Mouse (Mus musculus) left cerebral cortex, postnatal 14 days (tissue): ENCODE measurements around the gene Mmp25. TPM values are rescaled to one million over a fixed set of nuclear protein-coding genes. Genes with fewer than 3 reads are reported as not detected.
"Not testable (repeated sequence)": the region's sequence is repeated elsewhere in the genome, so short reads cannot be mapped to it uniquely, and the experiment has no call there.

Source experiments
- DNase-seq, 2 experiments: peaks; one replicate each; pipeline ENCODE4 v3.0.0; 2021 to 2022; ENCODE audit warnings: low spot score in 2 of 2, mixed read lengths in 1 of 2
- intact Hi-C: fragments of 180-260 bp; cut with DNase I; formaldehyde crosslinking; loops from one replicate; pipeline ENCODE4 v1.15.1; 2025
- total RNA-seq, 2 experiments: library from RNA; stranded (reverse); gene quantifications; 2 replicates each; pipeline ENCODE4 v1.2.3; 2021

The Mmp25 gene
- total RNA-seq, 2 experiments from 2014 or later, result 1.1 to 1.2 TPM

GRCm38 (mm10) chr17:23604394-23604793, 40.7 kb downstream of the Mmp25 start:
- intact Hi-C loops, result no loop called here

DNA sequence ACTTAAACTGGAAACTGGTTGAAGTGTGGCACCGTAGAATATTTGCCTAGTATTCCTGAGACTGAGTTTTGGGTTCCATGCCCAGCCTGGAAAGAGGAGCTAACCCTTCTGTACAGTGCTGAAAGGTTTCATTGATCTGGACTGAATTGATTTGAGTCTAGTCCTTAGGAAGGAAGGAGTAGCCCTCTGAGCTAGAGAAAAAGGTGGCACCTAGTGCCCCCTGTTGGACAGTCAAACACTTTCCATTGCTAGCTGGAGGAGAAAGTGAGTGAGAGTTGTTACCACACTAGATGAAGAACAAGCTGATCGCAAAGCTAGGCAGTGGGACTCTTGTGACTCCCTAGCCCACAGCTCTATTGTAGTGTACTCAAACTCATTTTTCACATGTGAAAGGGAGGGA, 41.5 kb downstream of the Mmp25 start:
- peak in 1 of 2 experiments; percentile 14 for DNase-seq
- intact Hi-C loops, result no loop called here

More at GRCm38 (mm10) chr17:23604394-23604793, 40.7 kb downstream of the Mmp25 start:
- no peak for DNase-seq

GRCm38 (mm10) chr17:23603077-23603476, 42.0 kb downstream of the Mmp25 start:
- intact Hi-C loops, result no loop called here
- no peak for DNase-seq

DNA sequence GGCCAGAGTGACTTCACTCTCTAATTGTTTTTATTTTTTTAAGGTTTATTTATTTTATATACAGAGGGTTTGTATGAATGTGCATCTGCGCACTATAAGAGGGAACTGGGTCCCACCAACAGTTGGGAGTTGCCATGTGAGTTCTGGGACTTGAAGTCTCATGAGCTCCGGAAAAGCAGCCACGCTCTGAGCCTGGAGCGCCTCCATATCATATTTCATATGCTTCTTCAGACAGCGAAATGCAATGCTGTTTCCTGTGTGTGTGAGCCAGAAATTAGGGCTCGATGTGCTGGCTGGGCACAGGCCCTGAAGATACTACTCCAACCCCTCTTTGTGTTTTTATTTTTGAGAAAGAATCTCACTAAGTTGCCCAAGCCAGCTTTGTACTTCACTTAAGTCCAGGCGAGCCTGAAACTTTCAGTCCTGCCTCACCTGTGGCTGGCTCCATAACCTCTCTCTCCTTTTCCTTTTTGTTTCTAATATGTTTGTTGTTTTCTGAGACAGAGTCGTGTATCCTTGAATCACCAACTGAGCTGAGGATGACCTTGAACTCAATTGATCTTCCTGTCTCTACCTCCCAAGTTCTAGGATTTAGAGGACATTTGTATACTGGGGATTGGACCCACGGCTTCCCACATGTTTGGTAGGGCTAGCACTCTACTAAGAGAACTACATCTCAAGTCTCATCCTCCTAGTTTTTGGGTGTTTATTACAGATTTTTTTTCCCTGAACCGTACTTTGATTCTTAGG, 43.1 kb downstream of the Mmp25 start:
- intact Hi-C loops, result no loop called here
- DNase-seq, result no peak

DNA sequence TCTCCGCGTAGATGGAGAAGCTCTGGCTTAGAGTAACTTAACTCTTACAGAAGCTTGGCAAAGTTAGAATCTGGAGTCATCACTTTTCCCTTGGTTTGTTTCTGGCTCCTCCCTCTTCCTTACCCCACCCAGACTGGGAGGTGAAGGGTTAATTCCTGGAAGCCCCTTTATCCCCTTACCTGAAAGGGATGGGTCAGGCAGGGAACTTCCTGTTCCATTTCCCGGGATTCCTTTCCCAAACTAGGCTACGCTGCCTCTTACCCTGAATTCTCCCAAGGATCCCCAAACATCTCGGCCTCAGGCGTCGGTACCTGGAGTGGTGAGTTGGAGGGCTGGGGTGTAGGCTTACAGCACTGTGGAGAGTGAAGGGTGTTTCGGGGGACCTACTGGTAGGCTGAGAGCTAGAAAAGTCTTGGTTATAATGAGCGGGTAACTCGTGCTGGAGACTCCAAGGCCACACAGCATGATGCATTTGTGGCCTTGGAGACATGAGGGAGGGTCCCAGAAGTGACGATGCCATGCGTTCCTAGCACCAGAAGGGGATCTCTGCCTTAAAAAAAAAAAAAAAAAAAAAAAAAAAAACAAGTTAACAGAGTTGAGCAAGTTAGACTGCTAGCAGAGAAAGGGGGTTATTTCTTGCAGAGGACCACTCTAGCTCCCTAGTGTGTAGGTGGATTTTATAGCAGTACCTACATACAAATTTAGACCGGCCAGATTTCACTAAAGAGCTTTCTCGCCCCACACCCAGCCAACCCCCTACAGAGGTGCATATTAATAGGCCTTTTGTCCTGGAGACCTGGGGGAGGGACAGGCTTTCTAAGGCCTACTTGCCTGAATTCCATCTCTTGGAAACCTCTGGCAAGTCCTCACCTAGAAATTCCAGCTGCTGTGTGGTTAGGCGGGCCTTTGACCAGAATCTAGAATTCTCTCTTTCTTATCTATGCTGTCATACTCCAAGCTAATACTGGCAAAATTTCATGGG, 44.1 kb downstream of the Mmp25 start, which contains the start of gene Zscan10:
Gene Zscan10 (plus strand): TSS at position 216 of the 982 bp plus-strand sequence.
- intact Hi-C loops, result no loop called here
- DNase-seq, result no peak

- no peak for DNase-seq
- intact Hi-C loops, result no loop called here
Measured at GRCm38 (mm10) chr17:23599605-23600063, 45.4 kb downstream of the Mmp25 start.

DNA sequence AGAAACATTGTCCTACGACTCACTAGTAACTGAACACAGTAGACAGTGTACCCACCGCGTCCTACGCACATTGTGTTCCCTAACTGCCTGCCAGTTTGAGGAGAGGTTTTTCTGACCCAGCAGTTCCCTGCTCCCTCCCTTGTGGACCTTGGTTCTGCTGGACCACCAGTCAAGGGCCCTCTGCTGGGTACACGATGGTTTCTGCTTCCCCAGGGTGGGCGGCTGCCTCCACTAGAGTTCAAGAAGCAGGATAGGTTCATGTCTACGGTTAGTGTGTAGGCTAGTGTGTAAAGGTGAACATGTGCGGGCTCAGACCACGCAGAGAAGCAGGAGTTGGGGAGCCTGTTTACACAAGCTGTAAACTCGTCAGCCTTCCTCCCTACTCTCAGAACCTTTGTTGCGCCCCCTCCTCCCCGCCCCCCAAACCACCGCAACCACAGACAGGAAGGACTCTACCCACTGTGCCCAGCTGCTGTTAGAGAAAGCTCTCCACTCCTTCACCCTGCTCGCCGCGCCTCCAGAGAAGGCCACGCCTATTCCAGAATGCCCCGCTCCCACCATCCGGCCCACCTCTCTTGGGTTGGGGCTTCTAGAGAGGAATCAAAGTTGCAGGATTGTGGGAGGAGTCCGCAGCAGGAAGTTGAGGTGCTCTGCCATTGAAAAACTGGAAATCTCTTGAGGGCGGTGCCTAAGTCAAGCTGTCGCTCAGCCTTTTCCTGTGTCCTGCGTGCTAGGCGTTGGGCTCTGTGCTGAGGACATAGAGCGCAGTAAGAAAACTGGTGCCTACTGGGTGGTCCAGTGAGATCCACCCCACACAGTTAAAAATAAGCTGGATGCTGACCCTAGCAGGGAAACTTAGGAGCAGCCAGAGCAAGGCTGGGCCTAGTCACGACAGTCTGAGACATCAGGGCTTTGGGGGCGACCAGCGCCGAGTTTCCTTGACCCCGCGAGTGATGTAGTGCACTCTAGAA, 46.2 kb downstream of the Mmp25 start, which contains the start of gene Zfp13:
Gene Zfp13 (minus strand): TSS at position 906 of the 971 bp plus-strand sequence.
- peak; percentile 66 to 80 for DNase-seq
- intact Hi-C loops, result no loop called here

DNA sequence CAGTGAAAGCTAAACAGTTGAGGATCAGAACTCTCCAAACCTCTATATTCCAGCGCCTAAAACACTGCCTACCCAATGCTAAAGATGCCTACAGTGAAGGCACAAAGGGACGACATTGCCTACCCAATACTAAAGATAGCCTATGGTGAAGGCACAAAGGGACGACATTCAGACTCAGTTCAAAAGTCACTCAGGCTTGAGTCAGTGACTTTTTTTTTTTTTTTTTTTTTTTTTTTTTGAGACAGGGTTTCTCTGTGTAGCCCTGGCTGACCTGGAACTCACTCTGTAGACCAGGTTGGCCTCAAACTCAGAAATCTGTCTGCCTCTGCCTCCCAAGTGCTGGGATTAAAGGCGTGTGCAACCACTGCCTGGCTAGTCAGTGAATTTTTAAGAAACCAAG, 49.9 kb downstream of the Mmp25 start:
- intact Hi-C loops, DNase-seq: not testable (repeated sequence)

GRCm38 (mm10) chr17:23592926-23593300, 52.2 kb downstream of the Mmp25 start:
- no peak for DNase-seq
- intact Hi-C loops, result no loop called here

GRCm38 (mm10) chr17:23592208-23592925, 52.7 kb downstream of the Mmp25 start:
- peak; percentile 97 to 99 for DNase-seq
- intact Hi-C loops, result no loop called here

- intact Hi-C loops, result no loop called here
Measured at GRCm38 (mm10) chr17:23587253-23587652, 57.8 kb downstream of the Mmp25 start.

GRCm38 (mm10) chr17:23585721-23586491, 59.2 kb downstream of the Mmp25 start:
- DNase-seq, result peak; percentile 82 to 90
- intact Hi-C loops, result no loop called here

More at GRCm38 (mm10) chr17:23587253-23587652, 57.8 kb downstream of the Mmp25 start:
- DNase-seq, result no peak

GRCm38 (mm10) chr17:23584786-23585185, 60.3 kb downstream of the Mmp25 start:
- DNase-seq, result no peak
- intact Hi-C loops, result no loop called here

Other genes with a start within 250 kb of the Mmp25 start
- gene Vmn2r117, start 165.6 kb downstream of the Mmp25 start, total RNA-seq, result not detected
- 1 to 10 TPM; 6.6 to 6.8 TPM for gene Zfp213, start 81.0 kb downstream of the Mmp25 start, total RNA-seq
- 10 to 100 TPM; 28.3 to 29.0 TPM for gene Zfp13, start 45.8 kb downstream of the Mmp25 start, total RNA-seq
- not detected for gene Zscan10, start 44.4 kb downstream of the Mmp25 start, total RNA-seq
- gene Bicdl2, start 15.2 kb upstream of the Mmp25 start, total RNA-seq, result not detected
- 100 to 1,000 TPM; 137 to 143 TPM for gene Hcfc1r1, start 28.3 kb upstream of the Mmp25 start, total RNA-seq
- gene Thoc6, start 28.6 kb upstream of the Mmp25 start, total RNA-seq, result 1 to 10 TPM; 8.2 to 8.9 TPM
- gene Tnfrsf12a, start 32.2 kb upstream of the Mmp25 start, total RNA-seq, result 1 to 10 TPM; 6.3 to 9.6 TPM
- not detected for gene Cldn6, start 34.0 kb upstream of the Mmp25 start, total RNA-seq
- gene Cldn9, start 38.7 kb upstream of the Mmp25 start, total RNA-seq, result under 1 TPM in 1 of 2 experiments, not detected in 1; 0.23 TPM
- gene 1520401A03Rik, start 77.5 kb upstream of the Mmp25 start, total RNA-seq, result under 1 TPM in 1 of 2 experiments, not detected in 1; 0.37 TPM
- 1 to 10 TPM; 3.3 to 5.7 TPM for gene Pkmyt1, start 81.1 kb upstream of the Mmp25 start, total RNA-seq
- 10 to 100 TPM; 54.2 to 56.8 TPM for gene Paqr4, start 95.6 kb upstream of the Mmp25 start, total RNA-seq
- under 1 TPM; 0.40 to 0.48 TPM for gene Kremen2, start 100.6 kb upstream of the Mmp25 start, total RNA-seq
- gene Flywch1, start 126.3 kb upstream of the Mmp25 start, total RNA-seq, result 100 to 1,000 TPM; 173 to 185 TPM
- 10 to 100 TPM; 25.7 to 30.1 TPM for gene Flywch2, start 140.8 kb upstream of the Mmp25 start, total RNA-seq
- gene Srrm2, start 145.3 kb upstream of the Mmp25 start, total RNA-seq, result 100 to 1,000 TPM; 573 to 599 TPM
- 100 to 1,000 TPM; 334 to 397 TPM for gene Elob, start 183.9 kb upstream of the Mmp25 start, total RNA-seq
- gene Prss33, start 190.8 kb upstream of the Mmp25 start, total RNA-seq, result not detected
- gene Prss32, start 198.6 kb upstream of the Mmp25 start, total RNA-seq, result 1 to 10 TPM in 1 of 2 experiments, not detected in 1; 1.1 TPM
- 1 to 10 TPM; 1.9 to 2.2 TPM for gene Prss41, start 198.9 kb upstream of the Mmp25 start, total RNA-seq
- not detected for gene Prss21, start 222.8 kb upstream of the Mmp25 start, total RNA-seq
- gene Dcpp1, start 235.6 kb upstream of the Mmp25 start, total RNA-seq, result not detected
- not detected for gene Dcpp2, start 235.6 kb upstream of the Mmp25 start, total RNA-seq